Mouse (Mus musculus): Measurements from ENCODE around the gene Ift20. TPM values are rescaled to one million over a fixed set of nuclear protein-coding genes. Genes with fewer than 3 reads are reported as not detected.
"Not testable (repeated sequence)": the region's sequence is repeated elsewhere in the genome, so short reads cannot be mapped to it uniquely, and the experiment has no call there.

Gene Ift20
- polyA plus RNA-seq, 1 experiment from 2014 or later: 130 TPM

DNA sequence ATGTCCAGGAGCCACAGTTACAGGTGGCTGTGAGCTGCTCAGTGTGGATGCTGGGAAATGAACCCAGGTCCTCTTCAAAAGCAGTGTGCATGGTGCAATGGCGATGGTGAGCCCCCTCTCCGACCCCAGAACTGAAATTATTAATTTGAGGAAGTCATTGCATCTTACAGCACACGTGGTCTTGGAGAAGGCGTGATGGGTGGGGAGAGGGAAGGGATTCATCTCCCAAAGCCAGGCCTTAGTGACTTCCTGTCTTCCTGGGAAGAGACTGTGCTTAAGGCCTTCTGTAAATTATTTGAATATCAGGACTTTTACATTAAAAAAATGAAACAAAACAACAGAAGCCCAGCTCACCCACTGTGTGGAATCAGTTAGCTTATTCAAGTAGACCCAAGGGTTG lies 19.9 kb downstream of the Ift20 start:
- Histone ChIP-seq H3K27me3 (ENCODE audit: insufficient read depth, low read length) (no peaks in the 10 kb centered on the region), H3K4me3 (ENCODE audit: low read length) (no peak overlapping the region), H3K4me1 (ENCODE audit: insufficient read depth, low read length) (no peaks in the 10 kb centered on the region), H3K9me3 (ENCODE audit: low read length) (peaks cover 3% of the 10 kb centered on the region; the same call in 1 of the 2 replicates), H3K36me3 (ENCODE audit: insufficient read depth, low read length) (no peaks in the 10 kb centered on the region), H3K9ac (replicated peaks; ENCODE audit: low read length) (no peak overlapping the region), H3K27ac (ENCODE audit: low read length) (no peak overlapping the region), H3K4me2 (replicated peaks; ENCODE audit: low read depth, low read length) (no peak overlapping the region)
- WGBS: 71% methylated on average over 4 of the region's 4 CpGs
- ATAC-seq (ENCODE audit: low FRiP score, low TSS enrichment): no peak

DNA sequence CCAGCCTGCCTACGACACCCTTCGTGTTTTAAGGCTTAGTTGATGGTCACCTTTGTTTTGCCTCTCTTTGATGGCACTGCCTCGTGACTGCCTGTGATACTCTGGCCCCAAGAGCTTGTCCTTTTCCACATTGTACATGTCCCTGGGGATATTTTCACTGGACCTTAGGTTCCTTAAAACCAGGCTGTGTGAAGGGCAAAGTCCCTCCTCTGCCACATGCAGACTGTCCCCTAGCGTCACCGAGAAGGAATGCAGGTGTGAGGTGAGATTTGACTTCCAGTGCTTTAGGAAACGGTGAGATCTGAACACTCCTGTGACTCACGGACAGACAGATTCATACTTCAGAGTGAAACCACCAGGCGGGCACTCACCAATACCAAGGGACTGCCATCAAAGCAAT lies 21.1 kb downstream of the Ift20 start:
- no peak for ATAC-seq (ENCODE audit: low FRiP score, low TSS enrichment)
- no peaks in the 10 kb centered on the region for H3K36me3 ChIP-seq (ENCODE audit: insufficient read depth, low read length)
- H3K4me3 ChIP-seq (ENCODE audit: low read length): no peak overlapping the region
- H3K4me2 ChIP-seq (replicated peaks; ENCODE audit: low read depth, low read length): no peak overlapping the region
- H3K9me3 ChIP-seq (ENCODE audit: low read length): peaks cover 3% of the 10 kb centered on the region; the same call in 1 of the 2 replicates
- H3K9ac ChIP-seq (replicated peaks; ENCODE audit: low read length): no peak overlapping the region
- 51% methylated on average over 8 of the region's 8 CpGs for whole genome bisulfite sequencing
- H3K4me1 ChIP-seq (ENCODE audit: insufficient read depth, low read length): no peaks in the 10 kb centered on the region
- H3K27ac ChIP-seq (ENCODE audit: low read length): no peak overlapping the region
- no peaks in the 10 kb centered on the region for H3K27me3 ChIP-seq (ENCODE audit: insufficient read depth, low read length)

DNA sequence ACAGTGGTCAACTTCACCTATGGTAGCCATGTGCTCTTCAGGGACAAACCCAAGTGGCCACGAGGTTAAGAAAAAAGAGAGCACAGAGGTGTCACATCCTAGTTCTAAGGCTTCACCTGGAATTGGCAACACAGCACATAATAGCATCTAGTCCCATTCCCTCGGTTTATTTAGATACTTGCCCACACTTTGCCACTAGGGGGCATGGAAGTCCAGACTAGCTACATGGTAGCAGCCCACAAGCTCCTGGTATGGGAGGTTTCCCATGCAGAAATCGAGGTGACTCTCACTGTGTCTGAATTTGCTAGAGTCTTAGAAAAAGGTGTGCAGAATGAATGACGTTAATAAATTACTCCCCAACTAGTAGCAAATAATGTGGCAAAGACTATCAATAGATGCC lies 24.3 kb downstream of the Ift20 start:
- ATAC-seq (ENCODE audit: low FRiP score, low TSS enrichment): peak; percentile 73
- no peaks in the 10 kb centered on the region for H3K9me3 ChIP-seq (ENCODE audit: low read length)

DNA sequence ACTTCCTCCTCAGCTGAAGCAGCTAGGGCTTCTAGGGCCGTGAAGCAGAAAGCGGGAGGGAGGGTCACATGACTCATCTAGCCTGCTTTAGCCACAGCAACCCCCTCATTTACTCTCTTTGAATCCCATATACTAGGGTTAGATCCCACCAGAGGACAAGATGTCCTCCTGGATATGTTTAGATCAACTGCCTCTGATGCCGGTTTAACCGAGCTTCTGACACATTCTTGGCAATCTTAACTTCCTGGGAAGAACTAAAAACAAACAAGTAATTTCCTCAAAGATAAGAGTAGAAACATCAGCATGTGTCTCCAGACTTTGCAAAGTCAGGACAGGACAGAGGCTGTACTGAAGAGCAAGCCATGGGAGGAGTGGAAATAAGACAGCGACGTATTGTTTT lies 30.6 kb downstream of the Ift20 start:
- 31% methylated on average over 6 of the region's 6 CpGs for WGBS
- Histone ChIP-seq H3K27ac (ENCODE audit: low read length) (peak overlapping the region; percentile 80), H3K36me3 (ENCODE audit: insufficient read depth, low read length) (0 out of 2 replicates have a peak, but pooled peaks cover 14% of the 10 kb centered on the region), H3K4me2 (replicated peaks; ENCODE audit: low read depth, low read length) (no peak overlapping the region), H3K9me3 (ENCODE audit: low read length) (no peaks in the 10 kb centered on the region), H3K4me3 (ENCODE audit: low read length) (no peak overlapping the region), H3K27me3 (ENCODE audit: insufficient read depth, low read length) (no peaks in the 10 kb centered on the region), H3K9ac (replicated peaks; ENCODE audit: low read length) (no peak overlapping the region), H3K4me1 (ENCODE audit: insufficient read depth, low read length) (peaks cover 7% of the 10 kb centered on the region; the same call in 1 of the 2 replicates)
- peak; percentile 85 for ATAC-seq (ENCODE audit: low FRiP score, low TSS enrichment)

More for the DNA sequence above, 24.3 kb downstream of the Ift20 start:
- Histone ChIP-seq H3K27me3 (ENCODE audit: insufficient read depth, low read length) (no peaks in the 10 kb centered on the region), H3K36me3 (ENCODE audit: insufficient read depth, low read length) (no peaks in the 10 kb centered on the region), H3K9ac (replicated peaks; ENCODE audit: low read length) (no peak overlapping the region), H3K4me3 (ENCODE audit: low read length) (no peak overlapping the region), H3K27ac (ENCODE audit: low read length) (no peak overlapping the region), H3K4me1 (ENCODE audit: insufficient read depth, low read length) (no peaks in the 10 kb centered on the region), H3K4me2 (replicated peaks; ENCODE audit: low read depth, low read length) (no peak overlapping the region)
- WGBS: 13% methylated on average over 4 of the region's 4 CpGs

DNA sequence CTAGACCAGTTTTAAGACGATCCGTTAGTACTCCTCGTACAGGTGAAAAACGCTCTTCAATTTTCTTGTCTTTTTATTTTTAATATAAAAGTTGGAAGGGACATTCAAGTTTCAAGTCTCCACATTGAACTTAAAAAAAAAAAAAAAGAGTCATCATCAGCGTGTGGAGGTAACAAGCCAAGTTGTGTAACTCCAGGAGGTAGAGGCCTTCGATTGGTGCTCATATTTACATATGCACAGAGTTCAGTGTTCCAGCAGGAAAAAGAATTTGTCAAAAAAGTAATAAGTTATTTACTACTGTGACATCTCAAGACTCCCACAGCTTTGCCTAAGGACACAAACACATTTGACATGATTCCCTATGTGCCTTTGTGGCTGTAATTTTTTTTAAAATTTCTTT lies 31.5 kb downstream of the Ift20 start:
- no peak for ATAC-seq (ENCODE audit: low FRiP score, low TSS enrichment)
- H3K36me3 ChIP-seq (ENCODE audit: insufficient read depth, low read length): peaks cover 20% of the 10 kb centered on the region; the same call in 1 of the 2 replicates
- H3K9ac ChIP-seq (replicated peaks; ENCODE audit: low read length): no peak overlapping the region
- no peaks in the 10 kb centered on the region for H3K27me3 ChIP-seq (ENCODE audit: insufficient read depth, low read length)
- no peak overlapping the region for H3K27ac ChIP-seq (ENCODE audit: low read length)
- no peak overlapping the region for H3K4me2 ChIP-seq (replicated peaks; ENCODE audit: low read depth, low read length)
- H3K9me3 ChIP-seq (ENCODE audit: low read length): no peaks in the 10 kb centered on the region
- peaks cover 7% of the 10 kb centered on the region; the same call in 1 of the 2 replicates for H3K4me1 ChIP-seq (ENCODE audit: insufficient read depth, low read length)
- WGBS: 70% methylated on average over 6 of the region's 6 CpGs
- no peak overlapping the region for H3K4me3 ChIP-seq (ENCODE audit: low read length)

DNA sequence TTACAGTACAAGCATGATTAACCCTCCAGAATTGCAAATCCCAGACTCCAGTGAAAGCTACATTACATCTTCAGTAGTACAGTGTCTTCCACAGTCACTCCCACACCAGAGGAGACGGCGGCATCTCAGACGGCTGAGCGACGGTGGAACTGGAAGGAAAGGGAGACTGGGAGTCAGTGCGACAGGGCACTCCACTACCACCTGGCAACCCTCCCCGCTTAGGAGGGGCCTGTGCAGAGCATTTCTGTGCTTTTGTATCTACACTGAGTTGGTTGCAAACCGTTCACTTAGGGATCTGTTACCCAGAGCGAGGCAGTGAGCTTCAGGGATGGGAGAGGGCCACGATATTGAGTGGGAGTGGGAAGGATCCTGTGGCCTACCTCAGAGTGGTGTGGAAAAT lies 32.7 kb downstream of the Ift20 start:
- Histone ChIP-seq H3K27me3 (ENCODE audit: insufficient read depth, low read length) (no peaks in the 10 kb centered on the region), H3K9me3 (ENCODE audit: low read length) (no peaks in the 10 kb centered on the region), H3K36me3 (ENCODE audit: insufficient read depth, low read length) (peaks cover 23% of the 10 kb centered on the region), H3K27ac (ENCODE audit: low read length) (no peak overlapping the region), H3K9ac (replicated peaks; ENCODE audit: low read length) (no peak overlapping the region), H3K4me1 (ENCODE audit: insufficient read depth, low read length) (peaks cover 7% of the 10 kb centered on the region; the same call in 1 of the 2 replicates), H3K4me2 (replicated peaks; ENCODE audit: low read depth, low read length) (no peak overlapping the region), H3K4me3 (ENCODE audit: low read length) (no peak overlapping the region)
- ATAC-seq (ENCODE audit: low FRiP score, low TSS enrichment): no peak
- 67% methylated on average over 10 of the region's 10 CpGs for WGBS

DNA sequence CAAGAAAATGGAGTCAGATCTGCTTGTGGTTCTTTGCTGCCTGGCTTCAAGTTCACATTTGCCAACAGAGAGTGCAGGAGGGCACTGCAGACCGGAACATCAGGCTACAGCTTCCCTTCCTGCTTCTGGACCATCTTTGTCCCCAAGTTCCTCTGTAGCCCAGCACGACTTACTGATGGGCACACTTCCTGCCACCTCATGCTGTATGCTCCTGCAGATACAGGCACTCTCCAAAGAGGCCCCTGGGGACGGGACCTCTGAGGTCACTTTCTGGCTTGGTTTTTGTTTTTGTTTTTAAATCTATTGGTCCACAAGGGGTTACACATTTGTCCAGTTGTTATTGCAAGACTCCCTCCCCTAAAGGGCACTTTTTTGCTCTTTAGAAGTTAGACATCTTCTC lies 33.6 kb downstream of the Ift20 start:
- peaks cover 7% of the 10 kb centered on the region; the same call in 1 of the 2 replicates for H3K4me1 ChIP-seq (ENCODE audit: insufficient read depth, low read length)
- peaks cover 25% of the 10 kb centered on the region for H3K36me3 ChIP-seq (ENCODE audit: insufficient read depth, low read length)
- H3K4me3 ChIP-seq (ENCODE audit: low read length): no peak overlapping the region
- H3K27ac ChIP-seq (ENCODE audit: low read length): no peak overlapping the region
- 47% methylated on average over 3 of the region's 3 CpGs for WGBS
- H3K9me3 ChIP-seq (ENCODE audit: low read length): no peaks in the 10 kb centered on the region
- no peak overlapping the region for H3K4me2 ChIP-seq (replicated peaks; ENCODE audit: low read depth, low read length)
- no peak for ATAC-seq (ENCODE audit: low FRiP score, low TSS enrichment)
- no peaks in the 10 kb centered on the region for H3K27me3 ChIP-seq (ENCODE audit: insufficient read depth, low read length)
- no peak overlapping the region for H3K9ac ChIP-seq (replicated peaks; ENCODE audit: low read length)

DNA sequence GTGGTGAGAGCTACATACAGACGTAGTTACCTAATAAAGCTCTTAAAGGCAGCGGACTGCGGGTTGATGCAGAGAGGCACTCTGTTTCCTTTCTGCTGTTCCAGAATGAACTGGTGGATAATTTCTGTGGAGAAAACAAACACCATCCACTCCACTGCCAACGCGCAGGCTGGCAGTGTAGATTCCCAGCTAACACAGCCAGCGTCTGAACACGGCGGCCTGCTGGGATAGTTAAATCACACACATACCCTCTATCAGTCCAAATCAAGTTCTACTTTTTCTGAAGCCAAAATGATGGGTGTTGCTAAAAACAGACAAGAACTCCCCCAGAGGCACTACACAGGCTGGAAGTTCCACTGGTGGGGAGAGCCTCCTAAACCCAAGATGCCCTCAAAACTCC lies 35.3 kb downstream of the Ift20 start:
- H3K9ac ChIP-seq (replicated peaks; ENCODE audit: low read length): no peak overlapping the region
- 0 out of 2 replicates have a peak, but pooled peaks cover 4% of the 10 kb centered on the region for H3K4me1 ChIP-seq (ENCODE audit: insufficient read depth, low read length)
- H3K36me3 ChIP-seq (ENCODE audit: insufficient read depth, low read length): peaks cover 33% of the 10 kb centered on the region
- ATAC-seq (ENCODE audit: low FRiP score, low TSS enrichment): no peak
- H3K27ac ChIP-seq (ENCODE audit: low read length): no peak overlapping the region
- 95% methylated on average over 8 of the region's 8 CpGs for WGBS
- no peaks in the 10 kb centered on the region for H3K27me3 ChIP-seq (ENCODE audit: insufficient read depth, low read length)
- no peak overlapping the region for H3K4me2 ChIP-seq (replicated peaks; ENCODE audit: low read depth, low read length)
- H3K9me3 ChIP-seq (ENCODE audit: low read length): no peaks in the 10 kb centered on the region
- H3K4me3 ChIP-seq (ENCODE audit: low read length): no peak overlapping the region

DNA sequence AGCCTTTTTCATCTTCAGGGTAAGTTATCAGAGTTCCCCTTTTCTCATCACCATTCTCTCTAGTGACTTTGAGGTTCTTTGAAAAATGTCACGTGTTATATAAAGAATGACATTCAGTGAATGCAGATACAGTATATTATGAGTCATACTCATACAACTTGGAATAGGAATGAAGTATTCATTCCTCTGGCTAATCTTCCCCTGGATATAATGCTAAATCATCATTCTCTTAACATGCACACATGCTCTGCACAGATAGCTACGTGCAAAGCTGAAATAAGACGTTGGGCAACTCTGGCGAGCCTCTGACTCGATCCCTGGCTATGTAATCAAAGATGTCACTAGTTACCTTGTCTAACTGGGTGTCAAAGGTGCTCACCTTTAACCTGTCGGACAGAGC lies 35.7 kb downstream of the Ift20 start:
- no peaks in the 10 kb centered on the region for H3K4me1 ChIP-seq (ENCODE audit: insufficient read depth, low read length)
- H3K9me3 ChIP-seq (ENCODE audit: low read length): no peaks in the 10 kb centered on the region
- WGBS: 90% methylated on average over 6 of the region's 6 CpGs
- H3K4me2 ChIP-seq (replicated peaks; ENCODE audit: low read depth, low read length): no peak overlapping the region
- H3K9ac ChIP-seq (replicated peaks; ENCODE audit: low read length): no peak overlapping the region
- ATAC-seq (ENCODE audit: low FRiP score, low TSS enrichment): no peak
- H3K4me3 ChIP-seq (ENCODE audit: low read length): no peak overlapping the region
- peaks cover 33% of the 10 kb centered on the region for H3K36me3 ChIP-seq (ENCODE audit: insufficient read depth, low read length)
- H3K27me3 ChIP-seq (ENCODE audit: insufficient read depth, low read length): no peaks in the 10 kb centered on the region
- H3K27ac ChIP-seq (ENCODE audit: low read length): no peak overlapping the region

DNA sequence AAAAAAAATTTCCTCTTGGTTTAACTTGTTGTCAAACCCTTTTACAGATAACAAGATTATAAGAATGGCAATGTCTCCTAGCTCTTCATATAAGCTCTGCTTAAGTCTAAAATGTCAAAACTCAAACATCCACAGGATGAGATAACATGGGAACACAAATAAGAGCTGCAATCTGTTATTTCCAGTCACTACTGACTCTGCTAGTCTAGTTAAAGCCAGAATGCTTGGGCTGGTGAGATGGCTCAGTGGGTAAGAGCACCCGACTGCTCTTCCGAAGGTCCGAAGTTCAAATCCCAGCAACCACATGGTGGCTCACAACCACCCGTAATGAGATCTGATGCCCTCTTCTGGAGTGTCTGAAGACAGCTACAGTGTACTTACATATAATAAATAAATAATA lies 37.9 kb downstream of the Ift20 start:
- not testable (repeated sequence) for H3K9ac ChIP-seq (replicated peaks; ENCODE audit: low read length); ATAC-seq (ENCODE audit: low FRiP score, low TSS enrichment); H3K4me3 ChIP-seq (ENCODE audit: low read length); H3K4me1 ChIP-seq (ENCODE audit: insufficient read depth, low read length); H3K27ac ChIP-seq (ENCODE audit: low read length); H3K4me2 ChIP-seq (replicated peaks; ENCODE audit: low read depth, low read length); H3K9me3 ChIP-seq (ENCODE audit: low read length); H3K27me3 ChIP-seq (ENCODE audit: insufficient read depth, low read length)
- H3K36me3 ChIP-seq (ENCODE audit: insufficient read depth, low read length): peaks cover 42% of the 10 kb centered on the region
- WGBS: 98% methylated on average over 3 of the region's 4 CpGs

Data from kidney, embryonic 16.5 days (tissue).